Mouse (Mus musculus) ES-E14 (cell line): ENCODE data around the gene Spns2. TPM values are rescaled to one million over a fixed set of nuclear protein-coding genes. Genes with fewer than 3 reads are reported as not detected.

Experiments
- DNase-seq: peaks from one replicate; pipeline ENCODE4 v3.0.0-alpha.2; 2013; ENCODE audit warnings: low read depth, low spot score
- H3K27ac ChIP-seq: 2 replicates; pipeline ENCODE4 v1.5.1; 2012; ENCODE audit warnings: low read depth, mild to moderate bottlenecking, low read length, moderate library complexity, mixed read lengths; ENCODE audit not compliant: poor library complexity, insufficient read depth, severe bottlenecking
- H3K36me3 ChIP-seq: 2 replicates; pipeline ENCODE4 v1.6.1; 2012; ENCODE audit warnings: mild to moderate bottlenecking, low read length, moderate library complexity, mixed read lengths; ENCODE audit not compliant: control insufficient read depth, poor library complexity, insufficient read depth, severe bottlenecking
- H3K4me1 ChIP-seq, 2 experiments: fragments of 150-350 bp in 1 of 2; sonication (generic) in 1 of 2; 2 replicates each; pipeline ENCODE4 v1.6.1; 2012; ENCODE audit warnings: low read length in 2 of 2, mild to moderate bottlenecking in 1 of 2, mixed read lengths in 1 of 2; ENCODE audit not compliant: control insufficient read depth in 2 of 2, insufficient read depth in 2 of 2, poor library complexity in 1 of 2
- H3K4me3 ChIP-seq, 2 experiments: fragments of 150-350 bp in 1 of 2; sonication (generic) in 1 of 2; 2 replicates each; pipeline ENCODE4 v1.5.1; 2012; ENCODE audit warnings: low read length in 2 of 2, low read depth in 1 of 2, mild to moderate bottlenecking in 1 of 2, mixed read lengths in 1 of 2; ENCODE audit not compliant: insufficient read depth in 1 of 2, poor library complexity in 1 of 2, severe bottlenecking in 1 of 2
- H3K9ac ChIP-seq: 2 replicates; pipeline ENCODE4 v1.6.1; 2012; ENCODE audit warnings: low read depth, mild to moderate bottlenecking, low read length, mixed read lengths; ENCODE audit not compliant: poor library complexity, insufficient read depth, severe bottlenecking
- H3K9me3 ChIP-seq: fragments of 150-350 bp; sonication (generic); 2 replicates; pipeline ENCODE4 v1.6.1; 2012; ENCODE audit warnings: low read depth, mild to moderate bottlenecking, low read length; ENCODE audit not compliant: control insufficient read depth, insufficient read depth
- CHD2 ChIP-seq: IDR thresholded peaks from 2 replicates; pipeline ENCODE4 v1.6.1; 2014; ENCODE audit warnings: mild to moderate bottlenecking, low read depth, low read length, inconsistent platforms
- HCFC1 ChIP-seq: IDR thresholded peaks from 2 replicates; pipeline ENCODE4 v1.6.1; 2012; ENCODE audit warnings: low read length, inconsistent platforms, borderline replicate concordance; ENCODE audit not compliant: insufficient read depth
- MAFK ChIP-seq: IDR thresholded peaks from 2 replicates; pipeline ENCODE4 v1.6.1; 2014; ENCODE audit warnings: mild to moderate bottlenecking, low read depth, low read length, inconsistent platforms; ENCODE audit not compliant: insufficient read depth
- ZC3H11A ChIP-seq: IDR thresholded peaks from 2 replicates; pipeline ENCODE4 v1.6.1; 2012; ENCODE audit warnings: low read depth, mild to moderate bottlenecking, inconsistent platforms, low read length, borderline replicate concordance
- ZNF384 ChIP-seq: IDR thresholded peaks from 2 replicates; pipeline ENCODE4 v1.6.1; 2012; ENCODE audit warnings: low read depth, low read length, inconsistent platforms
- in situ Hi-C, 2 experiments: fragments of 600-800 bp; cut with MboI; formaldehyde crosslinking; loops; one replicate each; pipeline ENCODE4 v1.15.1; 2025; ENCODE audit warnings: low sequenced_read_pairs in 2 of 2, inconsistent platforms in 1 of 2; ENCODE audit not compliant: unreplicated experiment in 2 of 2
- total RNA-seq: library from RNA; depleted of rRNA; stranded (reverse); fragments of 300-350 nt; gene quantifications from 2 replicates; pipeline ENCODE4 v1.2.3, GENCODE M21; 2012

The Spns2 gene
- total RNA-seq, 1 experiment, result 2.4 TPM

- in situ Hi-C loops, result loop anchor here (5.0 to 25.0 kb wide), 2 partner anchors 77 to 217 kb away; partner anchors contain the start of genes 4933427D14Rik (in 1 of the 2), Gm43951 (in 1 of the 2), Med31 (in 1 of the 2) and Txndc17 (in 1 of the 2)
- Histone ChIP-seq H3K9ac (no peak overlapping the region), H3K27ac (no peak overlapping the region), H3K9me3 (no peaks in the 10 kb centered on the region), H3K36me3 (no peaks in the 10 kb centered on the region), H3K4me3 (peak overlapping the region in 1 of 2 experiments; percentile 41; a peak in 1 of 4 replicates), H3K4me1 (peaks cover 0 to 5% of the 10 kb centered on the region in 2 experiments; a peak in 2 of 4 replicates)
- peak; percentile 81 for DNase-seq
- TF ChIP-seq HCFC1, result 0 out of 2 replicates have a peak, but pooled peaks have one; percentile 47
- TF ChIP-seq ZC3H11A, result peak; percentile 89
- TF ChIP-seq CHD2, result no peak
- TF ChIP-seq MAFK, result no peak
These were observed 60.4 kb downstream of the Spns2 start for GRCm38 (mm10) chr11:72429288-72429690.

GRCm38 (mm10) chr11:72428694-72429093 is 61.0 kb downstream of the Spns2 start:
- Histone ChIP-seq H3K9me3 (no peaks in the 10 kb centered on the region), H3K27ac (no peak overlapping the region)
- peak; percentile 93 for DNase-seq

GRCm38 (mm10) chr11:72426884-72427283 is 62.8 kb downstream of the Spns2 start:
- Histone ChIP-seq H3K9me3 (no peaks in the 10 kb centered on the region), H3K4me3 (no peak overlapping the region), H3K27ac (no peak overlapping the region), H3K4me1 (peaks cover 0 to 8% of the 10 kb centered on the region in 2 experiments; a peak in 2 of 4 replicates), H3K9ac (no peak overlapping the region), H3K36me3 (no peaks in the 10 kb centered on the region)
- no peak for DNase-seq
- in situ Hi-C loops, result loop anchor here (5.0 to 25.0 kb wide), 2 partner anchors 75 to 215 kb away; partner anchors contain the start of genes 4933427D14Rik (in 1 of the 2), Gm43951 (in 1 of the 2), Med31 (in 1 of the 2) and Txndc17 (in 1 of the 2)
- TF ChIP-seq HCFC1 (no peak), ZNF384 (no peak), MAFK (no peak)

More at GRCm38 (mm10) chr11:72428694-72429093, 61.0 kb downstream of the Spns2 start:
- in situ Hi-C loops, result loop anchor here (5.0 to 25.0 kb wide), 2 partner anchors 76 to 216 kb away; partner anchors contain the start of genes 4933427D14Rik (in 1 of the 2), Gm43951 (in 1 of the 2), Med31 (in 1 of the 2) and Txndc17 (in 1 of the 2)
- Histone ChIP-seq H3K4me3 (no peak overlapping the region; a peak in 1 of 4 replicates), H3K36me3 (no peaks in the 10 kb centered on the region), H3K9ac (no peak overlapping the region), H3K4me1 (peaks cover 0 to 6% of the 10 kb centered on the region in 2 experiments; a peak in 2 of 4 replicates)
- TF ChIP-seq CHD2 (no peak), ZC3H11A (peak; percentile 52; the same call in 1 of the 2 replicates)

- Histone ChIP-seq H3K4me3 (no peak overlapping the region), H3K4me1 (peaks cover 4 to 13% of the 10 kb centered on the region in 2 experiments), H3K27ac (no peak overlapping the region), H3K9ac (no peak overlapping the region), H3K9me3 (no peaks in the 10 kb centered on the region), H3K36me3 (no peaks in the 10 kb centered on the region)
- in situ Hi-C loops, result loop anchor here (5.0 to 25.0 kb wide), 2 partner anchors 73 to 213 kb away; partner anchors contain the start of genes 4933427D14Rik (in 1 of the 2), Gm43951 (in 1 of the 2), Med31 (in 1 of the 2) and Txndc17 (in 1 of the 2)
- no peak for DNase-seq
- TF ChIP-seq HCFC1 (no peak), MAFK (no peak), ZC3H11A (no peak), CHD2 (no peak), ZNF384 (no peak)
These were observed 64.5 kb downstream of the Spns2 start for GRCm38 (mm10) chr11:72425201-72425600.

- Histone ChIP-seq H3K36me3 (no peaks in the 10 kb centered on the region), H3K9ac (no peak overlapping the region), H3K9me3 (no peaks in the 10 kb centered on the region), H3K4me3 (no peak overlapping the region), H3K4me1 (peaks cover 8 to 16% of the 10 kb centered on the region in 2 experiments), H3K27ac (no peak overlapping the region)
- in situ Hi-C loops, result no loop called here
- TF ChIP-seq ZNF384, result no peak
- no peak for TF ChIP-seq HCFC1
- TF ChIP-seq ZC3H11A, result no peak
- no peak for TF ChIP-seq CHD2
- TF ChIP-seq MAFK, result no peak
- DNase-seq, result no peak
These were observed 66.0 kb downstream of the Spns2 start for GRCm38 (mm10) chr11:72423686-72424085.
